Mouse (Mus musculus) MEL (cell line): Measurements from ENCODE around the gene Cd63. TPM values are rescaled to one million over a fixed set of nuclear protein-coding genes. Genes with fewer than 3 reads are reported as not detected.
A peak's percentile ranks its signal among the peaks of the same experiment; 100 is the strongest.

Experiments
- DNase-seq: peaks from one replicate; pipeline ENCODE4 v3.0.0; 2011; ENCODE audit warnings: low read depth, low spot score
- H3K27ac ChIP-seq: 2 replicates; pipeline ENCODE4 v1.5.1; 2012; ENCODE audit warnings: low read depth, mild to moderate bottlenecking, control low read depth, low read length, moderate library complexity; ENCODE audit not compliant: control insufficient read depth
- H3K27me3 ChIP-seq, 2 experiments: fragments of 150-350 bp in 1 of 2; sonication (generic) in 1 of 2; 2 replicates each; pipeline ENCODE4 v1.6.1; 2012; ENCODE audit warnings: low read length in 2 of 2, mild to moderate bottlenecking in 2 of 2, improper control_type of control experiment in 1 of 2, moderate library complexity in 1 of 2; ENCODE audit not compliant: insufficient read depth in 2 of 2, control insufficient read depth in 1 of 2
- H3K36me3 ChIP-seq, 2 experiments: 2 replicates each; pipeline ENCODE4 v1.6.1; 2012 to 2014; ENCODE audit warnings: low read length in 2 of 2, improper control_type of control experiment in 1 of 2, inconsistent platforms in 1 of 2, mild to moderate bottlenecking in 1 of 2; ENCODE audit not compliant: insufficient read depth in 2 of 2, control insufficient read depth in 1 of 2
- H3K4me1 ChIP-seq, 2 experiments: fragments of 150-350 bp in 1 of 2; sonication (generic) in 1 of 2; 2 replicates each; pipeline ENCODE4 v1.6.1; 2012; ENCODE audit warnings: low read length in 2 of 2, improper control_type of control experiment in 1 of 2, mild to moderate bottlenecking in 1 of 2; ENCODE audit not compliant: insufficient read depth in 2 of 2, control insufficient read depth in 1 of 2
- H3K4me3 ChIP-seq, 2 experiments: fragments of 150-350 bp in 1 of 2; sonication (generic) in 1 of 2; 2 replicates each; pipeline ENCODE4 v1.5.1; 2012; ENCODE audit warnings: low read depth in 2 of 2, low read length in 2 of 2, mild to moderate bottlenecking in 2 of 2, moderate library complexity in 2 of 2, control low read depth in 1 of 2, improper control_type of control experiment in 1 of 2; ENCODE audit not compliant: control insufficient read depth in 1 of 2, insufficient read depth in 1 of 2
- H3K79me2 ChIP-seq: 2 replicates; pipeline ENCODE4 v1.6.1; 2012; ENCODE audit warnings: mild to moderate bottlenecking, low read length, moderate library complexity; ENCODE audit not compliant: control insufficient read depth, poor library complexity, insufficient read depth
- H3K9ac ChIP-seq: 2 replicates; pipeline ENCODE4 v1.6.1; 2012; ENCODE audit warnings: low read depth, mild to moderate bottlenecking, control low read depth, low read length, moderate library complexity; ENCODE audit not compliant: control insufficient read depth, poor library complexity, severe bottlenecking
- H3K9me3 ChIP-seq: fragments of 150-350 bp; sonication (generic); replicated peaks from 2 replicates; pipeline ENCODE4 v1.6.1; 2012; ENCODE audit warnings: mild to moderate bottlenecking, low read length, improper control_type of control experiment, moderate library complexity; ENCODE audit not compliant: insufficient read depth
- CHD1 ChIP-seq: IDR thresholded peaks from 2 replicates; pipeline ENCODE4 v1.6.1; 2012; ENCODE audit warnings: low read depth, mild to moderate bottlenecking, inconsistent platforms, low read length, improper control_type of control experiment
- CHD2 ChIP-seq: IDR thresholded peaks from 2 replicates; pipeline ENCODE4 v1.6.1; 2011; ENCODE audit warnings: low read length, improper control_type of control experiment
- CTCF ChIP-seq, 3 experiments: IDR thresholded peaks in 2 of 3; conservative IDR thresholded peaks in 1 of 3; 2 replicates each; pipeline ENCODE4 v1.5.1; 2011 to 2012; ENCODE audit warnings: low read length in 3 of 3, low read depth in 2 of 3, mild to moderate bottlenecking in 2 of 3, improper control_type of control experiment in 1 of 3, inconsistent platforms in 1 of 3, mixed read lengths in 1 of 3, moderate library complexity in 1 of 3; ENCODE audit not compliant: control insufficient read depth in 1 of 3, insufficient read depth in 1 of 3, poor library complexity in 1 of 3, severe bottlenecking in 1 of 3
- E2F4 ChIP-seq: IDR thresholded peaks from 2 replicates; pipeline ENCODE4 v1.6.1; 2011; ENCODE audit warnings: low read depth, low read length, improper control_type of control experiment, borderline replicate concordance
- ELF1 ChIP-seq: IDR thresholded peaks from 2 replicates; pipeline ENCODE4 v1.6.1; 2014; ENCODE audit warnings: low read depth, mild to moderate bottlenecking, inconsistent platforms, low read length, improper control_type of control experiment, moderate library complexity
- EP300 ChIP-seq, 2 experiments: IDR thresholded peaks; 2 replicates each; pipeline ENCODE4 v1.6.1; 2011; ENCODE audit warnings: improper control_type of control experiment in 2 of 2, low read length in 2 of 2, low read depth in 1 of 2, mild to moderate bottlenecking in 1 of 2
- ETS1 ChIP-seq: IDR thresholded peaks from 2 replicates; pipeline ENCODE4 v1.6.1; 2012; ENCODE audit warnings: low read depth, mild to moderate bottlenecking, inconsistent platforms, low read length, improper control_type of control experiment, moderate library complexity
- GATA1 ChIP-seq: IDR thresholded peaks from 2 replicates; pipeline ENCODE4 v1.6.1; 2011; ENCODE audit warnings: low read depth, low read length, improper control_type of control experiment
- HCFC1 ChIP-seq: IDR thresholded peaks from 2 replicates; pipeline ENCODE4 v1.6.1; 2012; ENCODE audit warnings: low read depth, mild to moderate bottlenecking, inconsistent platforms, low read length, improper control_type of control experiment, moderate library complexity
- JUND ChIP-seq: IDR thresholded peaks from 2 replicates; pipeline ENCODE4 v1.6.1; 2011; ENCODE audit warnings: low read depth, mild to moderate bottlenecking, improper control_type of control experiment, low read length
- MAFK ChIP-seq: IDR thresholded peaks from 2 replicates; pipeline ENCODE4 v1.6.1; 2011; ENCODE audit warnings: low read depth, mild to moderate bottlenecking, low read length, improper control_type of control experiment, borderline replicate concordance
- MYC ChIP-seq: IDR thresholded peaks from 2 replicates; pipeline ENCODE4 v1.6.1; 2011; ENCODE audit warnings: low read depth, mild to moderate bottlenecking, low read length, improper control_type of control experiment, moderate library complexity
- NELFE ChIP-seq: IDR thresholded peaks from 2 replicates; pipeline ENCODE4 v1.6.1; 2011; ENCODE audit warnings: low read depth, low read length, improper control_type of control experiment
- POLR2AphosphoS2 ChIP-seq: IDR thresholded peaks from 2 replicates; pipeline ENCODE4 v1.6.1; 2011; ENCODE audit warnings: low read length, improper control_type of control experiment
- POLR2AphosphoS5 ChIP-seq: IDR thresholded peaks from 2 replicates; pipeline ENCODE4 v1.6.1; 2012; ENCODE audit warnings: low read depth, borderline replicate concordance, mild to moderate bottlenecking, inconsistent platforms, low read length, moderate library complexity, mixed read lengths
- RAD21 ChIP-seq: IDR thresholded peaks from 2 replicates; pipeline ENCODE4 v1.6.1; 2011; ENCODE audit warnings: mild to moderate bottlenecking, low read depth, low read length, improper control_type of control experiment
- SIN3A ChIP-seq: IDR thresholded peaks from 2 replicates; pipeline ENCODE4 v1.6.1; 2012; ENCODE audit warnings: low read length, improper control_type of control experiment, inconsistent platforms
- TBP ChIP-seq: IDR thresholded peaks from 2 replicates; pipeline ENCODE4 v1.8.0; 2011; ENCODE audit warnings: low read depth, low read length, improper control_type of control experiment
- UBTF ChIP-seq: IDR thresholded peaks from 2 replicates; pipeline ENCODE4 v1.6.1; 2012; ENCODE audit warnings: low read depth, mild to moderate bottlenecking, inconsistent platforms, low read length, improper control_type of control experiment, moderate library complexity, borderline replicate concordance; ENCODE audit not compliant: insufficient read depth
- USF1 ChIP-seq: IDR thresholded peaks from 2 replicates; pipeline ENCODE4 v1.6.1; 2014; ENCODE audit warnings: low read depth, mild to moderate bottlenecking, inconsistent platforms, low read length, improper control_type of control experiment, moderate library complexity
- USF2 ChIP-seq, 2 experiments: IDR thresholded peaks; 2 replicates each; pipeline ENCODE4 v1.6.1; 2011 to 2012; ENCODE audit warnings: improper control_type of control experiment in 2 of 2, low read length in 2 of 2, borderline replicate concordance in 1 of 2, inconsistent platforms in 1 of 2, low read depth in 1 of 2, mild to moderate bottlenecking in 1 of 2; ENCODE audit not compliant: insufficient read depth in 1 of 2
- ZC3H11A ChIP-seq: IDR thresholded peaks from 2 replicates; pipeline ENCODE4 v1.6.1; 2012; ENCODE audit warnings: low read depth, mild to moderate bottlenecking, inconsistent platforms, low read length, improper control_type of control experiment
- ZMIZ1 ChIP-seq: IDR thresholded peaks from 2 replicates; pipeline ENCODE4 v1.6.1; 2012; ENCODE audit warnings: low read depth, mild to moderate bottlenecking, inconsistent platforms, low read length, improper control_type of control experiment, moderate library complexity
- polyA plus RNA-seq, 2 experiments: library from polyadenylated mRNA; stranded (reverse) in 1 of 2; unstranded in 1 of 2; fragments of >175 nt in 1 of 2; fragments of >200 nt in 1 of 2; gene quantifications; 2 replicates each; pipeline versions ENCODE4 v1.2.1 to v1.2.4; 2012; ENCODE audit warnings: low replicate concordance in 2 of 2, low read depth in 1 of 2; ENCODE audit not compliant: insufficient read length in 2 of 2, insufficient read depth in 1 of 2, missing spikeins in 1 of 2
- total RNA-seq: library from RNA; depleted of rRNA; stranded (reverse); fragments of 300-350 nt; gene quantifications from 2 replicates; pipeline ENCODE4 v1.2.3, GENCODE M21; 2012

Cd63 gene
- total and polyA plus RNA-seq, 3 experiments, result 0.46 to 0.64 TPM; not detected in 1

GRCm38 (mm10) chr10:128913696-128914095, 12.9 kb downstream of the Cd63 start:
- Histone ChIP-seq H3K36me3 (no peaks in the 10 kb centered on the region), H3K79me2 (no peaks in the 10 kb centered on the region), H3K4me3 (no peak overlapping the region), H3K4me1 (no peaks in the 10 kb centered on the region), H3K27me3 (peaks cover 0 to 1% of the 10 kb centered on the region in 2 experiments; a peak in 1 of 4 replicates), H3K9ac (no peak overlapping the region), H3K9me3 (no peaks in the 10 kb centered on the region), H3K27ac (no peak overlapping the region)
- DNase-seq, result no peak
- TF ChIP-seq E2F4 (no peak), USF2 (IDR thresholded peaks at IDR 0.05; ENCODE audit: borderline replicate concordance in 1 of 2, insufficient read depth in 1 of 2, low read depth in 1 of 2, low read length in 2 of 2) (no peak), POLR2AphosphoS2 (no peak), POLR2AphosphoS5 (no peak), ETS1 (no peak), CTCF (IDR thresholded peaks at IDR 0.05 in 2 of 3, conservative IDR thresholded peaks at IDR 0.05 in 1 of 3; ENCODE audit: control insufficient read depth in 1 of 3, insufficient read depth in 1 of 3, low read depth in 2 of 3, low read length in 3 of 3, poor library complexity in 1 of 3, severe bottlenecking in 1 of 3) (no peak), NELFE (no peak), HCFC1 (no peak), CHD2 (no peak), CHD1 (no peak), MYC (no peak), SIN3A (no peak), USF1 (no peak), MAFK (no peak), TBP (no peak), ZMIZ1 (no peak), JUND (no peak), GATA1 (no peak), EP300 (IDR thresholded peaks at IDR 0.05; ENCODE audit: low read depth in 1 of 2, low read length in 2 of 2) (no peak)

- Histone ChIP-seq H3K79me2 (no peaks in the 10 kb centered on the region), H3K4me3 (no peak overlapping the region), H3K9ac (no peak overlapping the region), H3K4me1 (no peaks in the 10 kb centered on the region), H3K9me3 (no peaks in the 10 kb centered on the region), H3K27ac (no peak overlapping the region), H3K27me3 (peaks cover 0 to 1% of the 10 kb centered on the region in 2 experiments; a peak in 1 of 4 replicates)
- TF ChIP-seq E2F4, result no peak
- no peak for TF ChIP-seq TBP
- TF ChIP-seq USF2 (IDR thresholded peaks at IDR 0.05; ENCODE audit: borderline replicate concordance in 1 of 2, insufficient read depth in 1 of 2, low read depth in 1 of 2, low read length in 2 of 2), result no peak
- no peak for TF ChIP-seq HCFC1
- no peak for TF ChIP-seq CHD1
- peak; percentile 4 to 37 (median 28); a peak in 3 of 6 replicates for TF ChIP-seq CTCF (IDR thresholded peaks at IDR 0.05 in 2 of 3, conservative IDR thresholded peaks at IDR 0.05 in 1 of 3; ENCODE audit: control insufficient read depth in 1 of 3, insufficient read depth in 1 of 3, low read depth in 2 of 3, low read length in 3 of 3, poor library complexity in 1 of 3, severe bottlenecking in 1 of 3)
- TF ChIP-seq RAD21, result peak; percentile 3
- TF ChIP-seq ELF1, result no peak
- TF ChIP-seq UBTF, result no peak
- no peak for TF ChIP-seq ZC3H11A
- TF ChIP-seq, all 39 proteins: peak for 2
- no peaks in the 10 kb centered on the region for H3K36me3 ChIP-seq
- DNase-seq, result no peak
Measured at GRCm38 (mm10) chr10:128915550-128915949, 14.8 kb downstream of the Cd63 start.
